Mouse (Mus musculus): ENCODE measurements around the gene Gm49378. TPM values are rescaled to one million over a fixed set of nuclear protein-coding genes. Genes with fewer than 3 reads are reported as not detected.

The Gm49378 gene
- 1 to 10 TPM; 1.4 to 1.6 TPM for total RNA-seq (2021)
- long read RNA-seq, experiment 1, result 0 reads
- long read RNA-seq, experiment 2, result 0 reads

- no peak for DNase-seq (ENCODE audit: low spot score)
Observed at GRCm38 (mm10) chr14:55637795-55638194, at the start of gene Gm49378. Gm49378 (minus strand) TSS chr14:55637895.

GRCm38 (mm10) chr14:55682118-55682493 is 44.4 kb upstream of the Gm49378 start:
- no peak for DNase-seq (ENCODE audit: low spot score)

DNA sequence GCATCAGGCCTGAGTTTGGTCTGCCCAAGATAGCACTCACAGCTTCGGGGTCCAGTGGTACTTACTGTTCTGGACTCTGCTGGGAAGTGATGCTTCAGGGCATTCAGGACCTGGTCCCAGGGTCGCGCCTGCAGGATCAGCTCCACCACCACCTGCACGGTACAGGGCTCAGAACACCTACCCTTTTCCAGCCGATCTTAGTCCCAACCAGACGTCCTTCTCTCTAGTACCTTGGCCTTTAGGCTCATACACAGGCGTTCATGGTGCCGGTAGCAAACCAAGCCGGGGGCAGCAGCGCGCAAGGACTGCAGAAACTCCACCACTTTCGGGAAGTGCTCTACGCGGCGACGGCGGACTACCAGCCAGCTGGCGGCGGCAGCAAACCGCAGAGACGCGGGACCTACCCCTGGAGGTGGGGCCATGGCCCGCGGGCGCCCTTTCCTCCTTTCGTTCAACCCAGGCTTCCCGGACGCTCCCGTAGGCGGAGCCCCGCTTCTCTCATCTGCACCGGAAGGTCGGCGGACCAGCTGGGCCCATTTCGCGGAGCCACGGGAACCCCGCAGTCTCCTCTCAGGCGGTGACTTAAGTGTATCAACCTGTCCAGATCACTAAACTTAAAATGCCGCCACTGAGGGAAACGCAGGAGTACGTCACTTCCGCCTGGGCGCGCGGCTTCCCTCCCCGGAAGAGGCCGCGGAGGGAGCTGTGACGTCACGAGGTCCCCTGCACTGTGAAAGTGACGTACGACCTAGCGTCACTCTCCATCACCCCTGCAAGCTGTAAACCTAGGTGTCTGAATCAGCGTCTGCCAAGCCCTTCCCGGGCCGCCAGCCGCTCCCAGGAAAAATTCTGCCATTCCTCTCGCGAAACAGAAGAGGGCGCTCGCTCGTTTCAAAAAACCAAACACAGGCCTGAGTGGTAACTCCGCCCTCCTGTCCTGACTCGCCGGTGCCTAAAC is 43.7 kb upstream of the Gm49378 start, which contains the start of gene Tinf2:
Gene Tinf2, minus strand, starts transcription at position 661 of the 958 bp plus-strand sequence.
- DNase-seq (ENCODE audit: low spot score), result peak; percentile 93

GRCm38 (mm10) chr14:55677615-55678014 is 39.9 kb upstream of the Gm49378 start:
- no peak for DNase-seq (ENCODE audit: low spot score)

GRCm38 (mm10) chr14:55672741-55673060 is 35.0 kb upstream of the Gm49378 start:
- DNase-seq (ENCODE audit: low spot score), result no peak

DNA sequence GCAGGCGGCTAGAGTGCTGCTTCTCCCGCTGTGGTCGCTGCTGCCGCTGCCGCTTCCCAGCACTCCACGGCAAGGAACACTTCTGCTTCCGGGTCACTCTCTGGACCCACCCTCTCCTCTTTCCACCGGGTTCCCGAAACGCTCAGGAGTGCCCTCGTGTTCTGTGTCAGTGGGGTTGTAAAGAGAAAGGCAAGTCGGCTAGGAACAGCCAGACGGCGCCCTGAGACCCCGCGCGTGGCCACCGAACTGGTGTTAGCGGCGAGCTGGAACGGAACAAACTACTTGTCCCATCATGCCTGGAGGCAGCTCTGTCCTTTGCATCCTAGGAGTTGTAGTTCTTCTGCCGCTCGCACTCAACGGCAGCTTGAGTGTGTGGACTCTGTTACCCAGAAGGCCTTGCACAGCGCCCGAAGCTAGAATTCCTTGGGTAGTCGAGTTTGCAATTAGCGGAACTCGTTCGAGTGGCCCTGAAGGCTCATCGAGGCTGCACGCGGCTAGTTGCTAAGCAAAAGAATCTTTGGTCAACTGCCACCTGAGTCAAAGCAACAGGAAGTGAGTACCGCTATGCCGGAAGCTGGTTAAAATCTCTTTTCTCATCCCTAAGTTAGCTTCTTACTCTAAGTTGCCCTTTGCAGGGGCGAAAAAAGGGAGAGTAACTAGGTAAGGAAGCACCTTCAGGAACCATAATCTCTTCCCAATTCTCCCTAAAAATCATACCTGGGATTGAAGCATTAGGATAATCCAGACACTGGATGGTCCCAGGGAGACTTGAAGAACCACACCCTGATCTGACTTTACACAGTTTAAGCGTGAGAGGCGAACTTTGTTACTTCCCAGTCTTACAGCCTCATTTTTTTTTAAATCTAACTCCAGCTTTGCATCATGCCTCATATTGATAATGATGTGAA is 34.4 kb upstream of the Gm49378 start, which contains the start of the genes Gmpr2 and Nedd8:
Gene Gmpr2, plus strand, starts transcription at position 109 of the 908 bp plus-strand sequence.
Gene Nedd8, minus strand, starts transcription at position 292 of the 908 bp plus-strand sequence.
- DNase-seq (ENCODE audit: low spot score), result peak; percentile 91

DNA sequence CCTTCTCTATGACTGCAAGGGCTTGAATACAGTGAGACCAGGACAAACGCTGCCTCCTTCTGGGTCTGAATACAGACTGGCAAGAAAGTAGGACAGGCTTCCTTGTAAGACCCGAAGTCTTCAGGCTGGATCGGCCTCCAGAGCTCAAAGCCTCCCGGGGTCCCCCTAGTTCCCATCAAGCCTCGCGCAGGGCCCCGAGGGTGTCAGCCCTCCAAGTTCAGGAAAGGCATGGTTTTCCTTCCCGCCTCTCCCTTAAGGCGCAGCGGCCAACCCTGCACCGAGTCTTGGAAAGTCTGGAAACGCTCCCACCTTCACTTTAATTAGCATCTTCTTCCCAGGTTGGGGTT is 33.8 kb upstream of the Gm49378 start:
- DNase-seq (ENCODE audit: low spot score), result no peak

DNA sequence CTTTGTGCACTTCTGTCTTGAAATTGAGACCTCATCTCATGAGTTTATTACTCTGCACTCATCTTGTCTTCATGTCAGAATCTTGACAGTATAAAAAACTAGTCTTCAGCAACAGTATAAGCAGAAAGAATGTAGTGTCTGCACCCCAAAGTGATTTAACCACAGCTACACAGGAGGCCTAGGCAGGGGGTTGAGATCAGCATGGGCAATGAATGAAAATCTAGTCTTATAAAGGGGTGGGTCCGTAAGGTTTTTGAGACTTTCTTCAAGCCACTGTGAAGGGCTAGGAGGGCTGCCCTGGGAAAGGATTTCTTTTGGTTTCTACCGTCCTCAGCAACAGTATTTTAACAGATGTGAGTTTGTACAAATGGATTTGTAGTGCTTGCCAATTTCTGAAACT is 22.9 kb upstream of the Gm49378 start:
- no peak for DNase-seq (ENCODE audit: low spot score)

DNA sequence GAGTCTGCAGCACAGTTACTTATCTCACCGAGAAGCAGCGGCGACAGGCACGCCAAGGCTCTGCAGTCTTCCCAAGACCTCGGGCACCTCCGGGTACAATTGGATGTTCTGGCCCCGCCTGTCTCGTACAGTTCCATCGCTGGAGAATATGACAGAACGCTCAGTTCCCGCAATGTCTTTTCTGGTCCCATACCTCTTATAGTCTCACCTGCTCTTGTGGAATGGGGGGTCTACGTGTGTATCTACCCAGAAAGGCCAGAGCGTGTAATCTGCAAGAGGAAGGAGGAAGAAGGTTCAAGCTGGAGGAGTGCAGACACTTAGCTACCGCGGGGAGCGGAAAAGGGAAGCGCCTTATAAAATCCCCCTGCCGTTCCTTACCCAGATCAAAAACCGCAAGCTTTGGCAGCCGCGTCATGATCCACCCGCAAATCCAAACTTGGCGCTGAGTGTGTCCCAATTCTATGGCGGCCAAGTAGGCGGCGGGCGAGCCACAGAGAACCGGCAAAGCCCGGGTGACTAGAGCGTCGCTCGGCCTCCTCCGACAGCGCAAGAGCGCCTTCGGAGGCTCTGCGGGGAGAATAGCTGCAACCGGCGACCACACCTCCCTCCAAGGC is 22.4 kb upstream of the Gm49378 start, which contains the start of gene Mdp1:
Gene Mdp1, minus strand, starts transcription at position 549 of the 614 bp plus-strand sequence.
- DNase-seq (ENCODE audit: low spot score), result peak; percentile 74

DNA sequence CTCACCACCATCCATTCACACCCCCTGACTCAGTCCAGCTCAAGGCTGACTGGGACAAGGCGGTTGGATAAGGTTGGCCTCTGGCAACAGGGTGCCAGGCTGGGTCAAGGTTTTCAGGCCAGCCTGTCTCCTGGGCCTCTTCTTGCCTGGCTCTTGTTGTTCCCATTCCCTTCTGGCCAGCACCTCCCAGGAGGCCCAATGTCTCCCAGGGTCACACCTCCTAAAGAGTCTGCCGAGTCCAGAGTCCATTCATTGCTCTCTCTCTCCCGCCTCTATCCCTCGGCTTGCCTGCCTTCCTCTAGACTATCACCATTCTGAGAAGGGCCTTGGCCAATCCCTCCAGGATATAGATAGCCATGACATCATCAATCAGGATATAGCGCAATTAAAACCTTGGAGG is 20.3 kb upstream of the Gm49378 start:
- DNase-seq (ENCODE audit: low spot score), result no peak

GRCm38 (mm10) chr14:55656935-55657334 is 19.2 kb upstream of the Gm49378 start:
- no peak for DNase-seq (ENCODE audit: low spot score)

GRCm38 (mm10) chr14:55651528-55651927 is 13.8 kb upstream of the Gm49378 start:
- no peak for DNase-seq (ENCODE audit: low spot score)

DNA sequence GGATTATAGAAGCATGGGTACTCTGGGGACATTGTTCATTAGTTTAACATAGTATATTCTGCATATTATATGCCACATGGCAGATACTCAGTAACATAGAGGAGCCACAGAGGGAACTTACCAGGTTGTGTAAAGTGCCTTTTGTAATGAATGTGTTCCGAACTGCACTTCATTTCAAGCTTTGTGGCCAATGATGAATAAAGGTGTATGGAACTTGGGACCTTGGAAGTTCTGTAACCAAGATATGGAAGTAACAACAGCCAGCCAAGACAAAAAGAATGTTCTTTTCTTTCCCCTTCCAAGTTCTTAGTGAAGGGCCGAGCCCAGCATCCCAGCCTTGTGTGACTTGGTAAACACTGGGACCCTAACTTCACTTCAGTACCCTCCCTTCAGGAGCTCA is 12.2 kb upstream of the Gm49378 start, which contains the start of gene Tssk4:
Gene Tssk4, plus strand, starts transcription at position 301 of the 400 bp plus-strand sequence.
- DNase-seq (ENCODE audit: low spot score), result no peak

DNA sequence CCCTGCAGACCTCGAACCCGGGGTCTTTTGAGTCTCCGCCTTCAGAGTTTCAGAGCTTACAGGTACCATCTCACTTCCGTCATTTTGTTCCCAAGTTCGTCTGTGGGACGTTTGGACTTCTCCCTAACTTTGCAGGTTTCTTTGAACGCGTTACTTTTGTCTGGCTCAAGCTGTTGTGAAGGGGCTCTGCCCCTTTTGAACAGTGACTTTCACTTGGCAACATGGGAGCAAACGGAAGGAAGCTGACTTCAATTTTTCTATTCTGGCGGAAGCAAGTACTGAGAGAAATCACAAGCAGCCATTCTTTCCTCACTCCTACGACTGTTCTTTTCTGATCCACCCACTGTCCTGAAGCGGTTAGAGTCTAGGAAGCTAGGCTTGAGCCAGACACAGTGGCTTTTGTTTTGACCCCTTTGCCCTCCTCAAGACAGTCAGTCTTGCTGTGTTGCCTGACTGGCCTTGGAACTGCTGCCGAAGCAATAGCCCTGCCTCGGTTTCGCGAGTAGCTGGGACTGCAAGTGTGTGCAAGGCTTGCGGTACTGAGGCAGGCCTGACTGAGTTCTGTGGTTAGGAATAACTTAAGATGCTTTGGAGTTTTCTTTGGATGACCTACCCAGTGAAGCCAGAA is 6.7 kb upstream of the Gm49378 start:
- no peak for DNase-seq (ENCODE audit: low spot score)

DNA sequence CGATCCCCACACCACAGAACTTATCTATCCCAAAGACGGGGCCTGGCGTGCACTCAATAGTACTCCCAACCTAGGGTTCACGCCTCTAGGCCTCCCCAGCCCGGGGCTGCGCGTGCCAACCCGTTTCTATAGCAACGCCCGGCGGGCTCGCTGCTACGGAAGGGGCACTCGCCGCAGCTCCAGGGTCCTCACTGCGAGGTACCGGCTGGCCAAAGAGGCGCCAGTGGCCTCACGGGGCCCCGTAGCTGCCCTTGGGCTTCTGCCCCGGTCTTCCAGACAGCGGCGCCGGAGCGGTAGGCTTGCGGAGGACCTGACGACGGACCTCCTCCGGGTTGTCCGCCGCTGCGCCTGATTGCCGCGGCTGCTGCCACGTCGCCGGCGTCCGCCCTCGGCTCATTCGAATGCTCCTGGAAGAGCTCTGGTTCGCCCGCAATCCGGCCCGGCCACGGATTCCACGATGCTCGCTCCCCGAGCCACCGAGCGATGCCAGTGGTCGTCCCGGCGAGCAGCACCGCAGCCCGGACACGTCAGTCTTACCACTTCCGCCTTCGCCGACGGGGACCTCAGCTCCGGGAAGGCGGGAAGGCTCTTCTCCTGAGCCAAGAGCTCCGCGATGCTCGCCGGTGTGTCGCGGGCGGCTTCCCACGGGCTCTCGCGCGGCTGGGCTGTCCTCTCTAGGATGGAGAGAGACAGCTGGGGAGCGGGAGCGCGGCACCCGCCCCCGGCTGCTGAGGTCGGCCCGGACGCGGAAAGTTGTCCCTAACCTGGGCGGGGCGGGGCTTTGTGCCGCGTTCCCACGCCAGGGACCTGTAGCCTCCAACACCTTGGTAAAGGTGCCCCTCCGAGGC is 5.6 kb upstream of the Gm49378 start, which contains the start of gene Tm9sf1:
Gene Tm9sf1, minus strand, starts transcription at position 747 of the 848 bp plus-strand sequence.
- peak; percentile 84 for DNase-seq (ENCODE audit: low spot score)

GRCm38 (mm10) chr14:55642679-55643059 is 5.0 kb upstream of the Gm49378 start:
- DNase-seq (ENCODE audit: low spot score), result no peak

DNA sequence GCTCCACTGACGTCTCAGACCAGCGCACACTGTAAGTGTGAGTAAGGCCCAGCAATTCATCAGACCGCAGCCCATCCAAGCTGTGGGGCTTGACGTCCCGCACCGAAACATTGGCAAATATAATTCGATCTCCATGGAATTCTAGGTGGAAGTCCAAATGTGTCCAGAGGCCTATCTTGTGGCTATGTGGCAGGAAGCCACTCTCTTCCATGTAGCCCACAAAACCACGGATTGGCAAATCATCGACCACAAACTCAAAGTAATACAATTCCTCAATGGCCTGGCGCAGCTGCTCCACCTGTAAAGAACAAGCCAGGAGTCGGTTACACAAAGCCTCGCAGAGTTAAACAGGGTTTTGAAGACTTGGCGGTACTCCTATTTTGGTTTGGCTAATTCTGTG is 3.6 kb upstream of the Gm49378 start:
- DNase-seq (ENCODE audit: low spot score), result no peak

DNA sequence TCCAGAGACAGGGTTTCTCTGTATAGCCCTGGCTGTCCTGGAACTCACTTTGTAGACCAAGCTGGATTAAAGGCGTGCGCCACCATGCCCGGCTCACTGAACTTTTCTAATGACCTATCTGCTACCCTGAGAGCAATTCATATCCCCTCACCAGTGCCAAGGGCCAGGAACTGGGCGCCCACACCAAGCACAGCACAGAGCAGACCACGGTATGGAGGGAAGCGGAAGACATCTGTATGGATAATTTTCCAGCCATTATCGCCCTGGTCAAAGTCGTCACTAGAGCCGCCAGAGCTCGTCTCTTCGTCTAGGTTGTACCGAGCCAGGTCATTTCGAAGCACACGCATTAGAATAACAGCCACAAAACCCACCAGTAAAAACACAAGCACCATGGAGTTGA is 3.1 kb upstream of the Gm49378 start:
- no peak for DNase-seq (ENCODE audit: low spot score)

DNA sequence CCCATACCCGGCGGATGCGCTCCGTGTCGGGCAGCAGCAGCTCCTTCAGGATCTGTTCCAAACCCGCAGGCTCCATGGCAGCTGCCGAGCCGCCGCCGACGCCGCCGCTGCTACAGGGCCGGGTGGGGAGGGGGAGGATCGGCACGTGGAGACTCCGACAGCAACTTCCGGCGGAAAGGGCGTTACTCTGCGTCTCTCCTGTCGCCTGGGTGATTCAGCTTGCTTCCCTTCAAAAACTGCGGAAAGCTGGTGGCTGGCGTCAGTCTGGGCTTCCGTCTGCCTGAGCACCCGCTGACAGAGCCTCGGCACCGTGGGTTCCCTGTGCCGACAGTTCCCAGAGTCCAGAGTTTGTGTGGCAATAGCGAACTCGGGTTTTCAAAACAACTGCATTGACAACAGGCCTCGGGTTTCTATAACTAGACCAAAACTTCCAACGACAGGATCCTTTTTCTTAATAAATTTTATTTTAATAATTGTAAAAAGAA is 2.1 kb downstream of the Gm49378 start, which contains the start of gene Ipo4:
Gene Ipo4, minus strand, starts transcription at position 435 of the 485 bp plus-strand sequence.
- DNase-seq (ENCODE audit: low spot score), result peak; percentile 86
